Mouse (Mus musculus) stomach, embryonic 16.5 days (tissue): Measurements from ENCODE around the gene Ano6. TPM values are rescaled to one million over a fixed set of nuclear protein-coding genes. Genes with fewer than 3 reads are reported as not detected.

Experiments used
- ATAC-seq: fragments of 200-750 bp; cut with Nextera tagmentation; 2 replicates; pipeline ENCODE4 v1.8.0; 2017; ENCODE audit warnings: moderate number of reproducible peaks, moderate TSS enrichment; ENCODE audit not compliant: insufficient read depth, low FRiP score
- H3K27ac ChIP-seq: fragments of 300-500 bp; sonication (generic); 2 replicates; pipeline ENCODE4 v1.5.1; 2014; ENCODE audit warnings: low read length
- H3K27me3 ChIP-seq: fragments of 300-500 bp; sonication (generic); 2 replicates; pipeline ENCODE4 v1.6.1; 2014; ENCODE audit warnings: low read length, control low read depth, mixed read lengths; ENCODE audit not compliant: control insufficient read depth, insufficient read depth
- H3K36me3 ChIP-seq: fragments of 300-500 bp; sonication (generic); 2 replicates; pipeline ENCODE4 v1.6.1; 2014; ENCODE audit warnings: low read length; ENCODE audit not compliant: control insufficient read depth, insufficient read depth
- H3K4me1 ChIP-seq: fragments of 300-500 bp; sonication (generic); 2 replicates; pipeline ENCODE4 v1.6.1; 2014; ENCODE audit warnings: low read length, control low read depth, mixed read lengths; ENCODE audit not compliant: control insufficient read depth, insufficient read depth
- H3K4me2 ChIP-seq: fragments of 300-500 bp; sonication (generic); 2 replicates; pipeline ENCODE4 v1.6.1; 2014; ENCODE audit warnings: low read depth, low read length, mixed read lengths
- H3K4me3 ChIP-seq: fragments of 300-500 bp; sonication (generic); replicated peaks from 2 replicates; pipeline ENCODE4 v1.5.1; 2014; ENCODE audit warnings: mild to moderate bottlenecking, low read length
- H3K9ac ChIP-seq: fragments of 300-500 bp; sonication (generic); 2 replicates; pipeline ENCODE4 v1.6.1; 2014; ENCODE audit warnings: low read length
- H3K9me3 ChIP-seq: fragments of 300-500 bp; sonication (generic); replicated peaks from 2 replicates; pipeline ENCODE4 v1.6.1; 2016; ENCODE audit warnings: low read length, control low read depth; ENCODE audit not compliant: control insufficient read depth
- WGBS: fragments of 180-500 bp; shearing (Covaris S2); extraction: QIAGEN DNeasy Blood & Tissue Kit; methylation state at CpG from one replicate; pipeline ENCODE4 v1.1.7; 2014; 5-methylcytosine and 5-hydroxymethylcytosine counted together
- polyA plus RNA-seq: library from polyadenylated mRNA; unstranded; fragments of >200 nt; fragmentation: Nextera tagmentation; extraction: Ambion mirVana; gene quantifications from 2 replicates; pipeline ENCODE4 v1.2.1, GENCODE M21; 2015

Gene Ano6
- polyA plus RNA-seq, 1 experiment from 2014 or later = 41.8 TPM

DNA sequence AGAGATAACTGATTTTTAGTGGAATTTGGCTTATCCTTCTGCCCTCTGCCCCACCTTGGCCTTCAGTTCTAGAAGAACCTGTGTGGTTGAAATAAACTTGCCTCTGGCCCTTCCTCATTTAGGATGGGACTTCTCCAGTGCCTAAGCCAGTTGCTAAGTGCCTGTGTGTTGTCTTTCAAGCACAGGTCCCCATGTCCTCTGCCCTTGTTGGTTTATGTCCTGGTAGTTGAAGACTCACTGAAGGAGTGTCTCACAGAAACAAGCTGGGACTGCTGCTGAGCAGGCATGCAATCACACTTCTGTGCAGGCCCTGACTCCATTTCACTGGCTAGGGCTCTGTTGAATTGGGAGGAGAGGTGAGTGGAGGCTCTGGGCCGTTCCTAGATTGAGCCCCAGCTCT lies 46.9 kb downstream of the Ano6 start:
- 53% methylated on average over 1 of the region's 1 CpGs for WGBS
- Histone ChIP-seq H3K9me3 (no peaks in the 10 kb centered on the region), H3K4me3 (no peak overlapping the region), H3K4me2 (no peak overlapping the region), H3K27me3 (no peaks in the 10 kb centered on the region), H3K4me1 (peaks cover 34% of the 10 kb centered on the region), H3K27ac (peak overlapping the region; percentile 83), H3K9ac (no peak overlapping the region), H3K36me3 (no peaks in the 10 kb centered on the region)
- no peak for ATAC-seq

DNA sequence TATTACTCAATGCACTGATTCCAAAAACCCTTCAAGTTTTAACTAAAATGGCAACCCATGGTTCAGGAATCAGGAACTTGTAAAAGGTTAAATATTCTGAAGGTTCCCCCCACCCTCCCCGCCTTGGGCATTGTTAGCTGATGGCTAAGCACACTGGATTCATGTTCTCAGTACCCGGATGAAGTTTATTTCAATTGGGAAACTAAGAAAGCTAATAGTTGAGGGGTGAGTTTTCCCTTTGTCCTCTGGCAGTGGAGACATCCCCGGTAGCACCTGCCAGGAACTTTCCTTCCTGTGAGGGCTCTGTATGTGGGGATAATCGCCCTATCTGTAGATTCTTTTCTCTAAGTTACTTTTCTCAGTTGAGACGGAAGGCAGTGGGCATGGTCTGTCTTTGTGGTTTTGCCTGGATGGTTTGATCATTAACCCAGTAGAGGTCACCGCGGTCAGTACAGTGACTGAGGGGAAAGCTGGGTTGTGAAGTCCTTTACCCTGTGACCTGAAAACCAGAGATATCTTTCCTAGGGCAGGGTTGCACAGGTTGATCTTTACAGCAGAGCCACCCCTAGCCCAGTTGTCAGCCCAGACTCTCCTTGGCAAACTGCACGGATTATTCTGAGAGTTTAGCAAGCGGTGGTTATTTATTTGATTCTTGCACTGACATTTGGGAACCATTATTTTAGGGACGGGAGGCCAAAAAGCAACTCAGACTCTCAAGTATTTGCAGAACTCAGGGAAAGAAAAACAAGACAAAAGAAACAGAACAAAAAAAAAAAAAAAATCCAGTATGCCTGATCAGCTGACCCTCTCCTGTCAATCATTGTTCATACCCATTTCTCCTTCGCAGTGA lies 47.8 kb downstream of the Ano6 start:
- Histone ChIP-seq H3K27ac (peak overlapping the region; percentile 83), H3K9ac (no peak overlapping the region), H3K4me1 (peaks cover 34% of the 10 kb centered on the region), H3K27me3 (no peaks in the 10 kb centered on the region), H3K36me3 (no peaks in the 10 kb centered on the region), H3K4me2 (0 out of 2 replicates have a peak overlapping the region, but pooled peaks have one; percentile 9), H3K9me3 (no peaks in the 10 kb centered on the region), H3K4me3 (no peak overlapping the region)
- WGBS = 47% methylated on average over 11 of the region's 11 CpGs
- peak; percentile 84 for ATAC-seq

DNA sequence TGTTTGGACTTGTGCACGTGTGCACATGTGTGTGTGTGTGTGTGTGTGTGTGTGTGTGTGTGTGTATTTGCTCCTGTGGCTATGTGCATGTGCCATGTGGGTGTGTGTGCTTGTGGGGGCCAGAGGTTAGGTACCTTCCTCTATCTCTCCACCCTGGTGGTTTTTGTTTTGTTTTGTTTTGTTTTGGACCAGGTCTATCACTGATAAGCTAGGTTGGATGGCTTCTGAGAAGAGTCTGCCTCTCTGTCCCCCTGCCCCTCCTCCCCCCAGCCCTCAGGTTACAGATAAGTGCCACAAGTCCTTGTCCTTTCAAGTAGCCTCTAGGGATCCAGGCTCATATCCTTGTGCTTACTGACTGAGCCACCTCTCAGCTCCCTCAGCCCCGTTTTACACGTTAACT lies 49.1 kb downstream of the Ano6 start:
- Histone ChIP-seq H3K4me3 (no peak overlapping the region), H3K36me3 (no peaks in the 10 kb centered on the region), H3K27ac (no peak overlapping the region), H3K4me2 (no peak overlapping the region), H3K9me3 (no peaks in the 10 kb centered on the region), H3K4me1 (peaks cover 34% of the 10 kb centered on the region), H3K9ac (no peak overlapping the region), H3K27me3 (no peaks in the 10 kb centered on the region)
- WGBS = 63% methylated on average over 3 of the region's 3 CpGs
- ATAC-seq = no peak

DNA sequence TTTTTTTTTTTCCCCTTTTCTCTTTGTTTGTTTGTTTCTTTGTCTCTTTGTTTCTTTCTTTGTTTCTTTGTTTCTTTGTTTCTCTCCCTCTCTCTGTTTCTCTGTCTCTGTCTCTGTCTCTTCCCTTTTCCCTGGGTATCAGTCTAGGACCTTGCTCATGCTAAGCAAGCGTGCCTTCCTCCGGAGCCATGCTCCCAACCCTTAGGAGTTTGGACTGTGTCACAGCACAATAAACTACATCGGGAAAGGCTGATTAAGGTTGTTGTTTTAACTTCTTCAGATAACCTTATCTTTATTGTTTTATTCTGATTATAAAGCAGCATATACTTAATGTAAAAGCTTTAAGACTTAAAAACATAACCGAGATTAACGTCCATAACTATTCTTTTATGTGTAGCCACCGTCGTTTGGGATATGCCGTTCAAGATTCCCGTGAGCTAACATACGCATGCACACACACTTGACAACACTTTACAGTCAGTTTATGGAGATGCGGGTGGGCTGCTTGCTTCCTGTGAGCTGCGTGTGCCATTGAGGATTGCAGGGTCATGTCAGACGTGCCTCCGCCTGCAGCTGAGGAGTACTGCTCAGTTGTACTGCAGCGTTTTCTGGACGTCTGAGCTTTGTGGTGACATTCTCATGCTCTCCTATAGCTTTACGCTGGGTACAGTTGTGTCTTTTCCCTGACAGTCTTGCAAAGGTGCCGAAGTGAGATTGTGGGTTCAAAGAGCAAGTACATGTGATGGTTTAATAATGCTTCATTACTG lies 52.7 kb downstream of the Ano6 start:
- no peak overlapping the region for H3K4me3 ChIP-seq
- no peak overlapping the region for H3K9ac ChIP-seq
- H3K9me3 ChIP-seq = no peaks in the 10 kb centered on the region
- H3K4me2 ChIP-seq = no peak overlapping the region
- H3K4me1 ChIP-seq = peaks cover 8% of the 10 kb centered on the region
- H3K27me3 ChIP-seq = no peaks in the 10 kb centered on the region
- no peak for ATAC-seq
- no peaks in the 10 kb centered on the region for H3K36me3 ChIP-seq
- WGBS = 65% methylated on average over 18 of the region's 18 CpGs
- H3K27ac ChIP-seq = no peak overlapping the region

DNA sequence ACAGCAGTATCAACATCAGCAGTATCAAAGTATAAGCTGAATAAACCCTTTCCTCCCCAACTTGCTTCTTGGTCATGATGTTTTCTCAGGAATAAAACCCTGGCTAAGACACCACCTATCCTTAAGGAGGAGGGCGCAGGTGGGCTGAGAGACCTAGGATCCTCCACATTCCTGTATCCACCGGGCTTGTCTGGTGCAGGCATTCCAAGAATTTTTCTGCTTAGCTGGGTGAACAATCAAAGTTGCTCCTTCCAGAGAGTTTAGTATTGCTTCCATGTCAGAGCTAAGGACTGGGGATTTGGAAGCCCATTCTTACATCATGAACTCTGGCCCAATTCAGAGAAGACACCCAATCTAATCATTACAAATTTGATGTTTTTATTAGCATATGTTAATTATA lies 53.8 kb downstream of the Ano6 start:
- no peaks in the 10 kb centered on the region for H3K9me3 ChIP-seq
- H3K4me1 ChIP-seq = peaks cover 3% of the 10 kb centered on the region; the same call in 1 of the 2 replicates
- no peaks in the 10 kb centered on the region for H3K36me3 ChIP-seq
- no peak overlapping the region for H3K4me3 ChIP-seq
- no peaks in the 10 kb centered on the region for H3K27me3 ChIP-seq
- H3K4me2 ChIP-seq = no peak overlapping the region
- H3K9ac ChIP-seq = no peak overlapping the region
- ATAC-seq = no peak
- no peak overlapping the region for H3K27ac ChIP-seq
- WGBS = 51% methylated on average over 2 of the region's 2 CpGs

DNA sequence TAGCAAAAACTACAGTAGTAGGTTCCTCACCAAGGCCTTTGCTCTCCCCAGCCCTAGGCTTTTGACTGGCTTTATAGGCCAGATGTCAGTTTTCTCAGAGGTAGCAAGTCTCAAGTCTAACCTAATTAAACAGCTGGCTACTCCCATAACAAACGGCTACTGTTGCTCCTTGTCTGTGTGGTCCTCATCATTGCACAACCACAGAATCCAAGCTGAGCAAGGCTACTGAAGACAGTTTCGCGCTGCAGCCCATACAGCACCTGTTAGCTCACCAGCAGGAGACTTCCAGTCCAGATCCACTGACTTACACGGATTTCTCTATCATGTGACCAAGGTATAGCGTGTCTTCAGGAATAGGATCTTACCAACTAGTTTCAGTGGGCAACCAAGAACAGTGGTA lies 55.5 kb downstream of the Ano6 start:
- H3K9ac ChIP-seq = no peak overlapping the region
- no peak overlapping the region for H3K4me3 ChIP-seq
- no peaks in the 10 kb centered on the region for H3K36me3 ChIP-seq
- H3K9me3 ChIP-seq = no peaks in the 10 kb centered on the region
- H3K4me1 ChIP-seq = peaks cover 10% of the 10 kb centered on the region
- H3K27me3 ChIP-seq = no peaks in the 10 kb centered on the region
- H3K4me2 ChIP-seq = no peak overlapping the region
- H3K27ac ChIP-seq = no peak overlapping the region; the same call in 1 of the 2 replicates
- ATAC-seq = no peak
- 77% methylated on average over 5 of the region's 5 CpGs for WGBS

DNA sequence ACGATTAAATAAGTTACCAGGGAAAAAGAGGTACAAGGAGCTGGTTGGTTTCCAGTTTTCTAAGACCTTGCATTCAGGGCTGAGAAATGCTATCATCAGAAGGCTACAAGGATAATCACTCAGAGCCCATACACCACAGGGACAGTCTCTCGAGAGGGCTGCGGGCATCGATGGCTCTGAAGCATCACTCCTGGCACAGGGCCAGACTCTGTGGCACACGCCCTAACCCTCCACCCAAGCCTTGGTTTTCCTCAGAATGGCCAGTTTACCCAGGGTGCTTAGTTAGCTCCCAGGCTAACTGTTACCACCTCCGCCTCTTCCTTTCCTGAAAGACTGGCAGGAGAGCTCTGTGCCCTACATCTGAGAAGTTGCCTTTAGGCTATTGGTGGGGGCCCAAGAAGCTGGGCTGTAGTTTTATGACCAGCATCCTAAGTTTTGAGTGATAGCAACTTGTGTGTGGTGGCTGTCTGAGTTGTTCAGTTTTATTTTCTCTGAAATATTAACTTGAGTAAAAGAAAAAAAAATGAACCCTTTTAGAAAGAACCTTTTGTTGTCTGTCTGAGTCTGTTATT lies 57.9 kb downstream of the Ano6 start:
- no peak overlapping the region for H3K4me3 ChIP-seq
- no peaks in the 10 kb centered on the region for H3K9me3 ChIP-seq
- no peak overlapping the region for H3K4me2 ChIP-seq
- peak overlapping the region; percentile 4; the same call in 1 of the 2 replicates for H3K27ac ChIP-seq
- peak; percentile 66; the same call in 1 of the 2 replicates for ATAC-seq
- no peaks in the 10 kb centered on the region for H3K27me3 ChIP-seq
- 49% methylated on average over 6 of the region's 6 CpGs for WGBS
- no peaks in the 10 kb centered on the region for H3K36me3 ChIP-seq
- no peak overlapping the region for H3K9ac ChIP-seq
- H3K4me1 ChIP-seq = peaks cover 10% of the 10 kb centered on the region

DNA sequence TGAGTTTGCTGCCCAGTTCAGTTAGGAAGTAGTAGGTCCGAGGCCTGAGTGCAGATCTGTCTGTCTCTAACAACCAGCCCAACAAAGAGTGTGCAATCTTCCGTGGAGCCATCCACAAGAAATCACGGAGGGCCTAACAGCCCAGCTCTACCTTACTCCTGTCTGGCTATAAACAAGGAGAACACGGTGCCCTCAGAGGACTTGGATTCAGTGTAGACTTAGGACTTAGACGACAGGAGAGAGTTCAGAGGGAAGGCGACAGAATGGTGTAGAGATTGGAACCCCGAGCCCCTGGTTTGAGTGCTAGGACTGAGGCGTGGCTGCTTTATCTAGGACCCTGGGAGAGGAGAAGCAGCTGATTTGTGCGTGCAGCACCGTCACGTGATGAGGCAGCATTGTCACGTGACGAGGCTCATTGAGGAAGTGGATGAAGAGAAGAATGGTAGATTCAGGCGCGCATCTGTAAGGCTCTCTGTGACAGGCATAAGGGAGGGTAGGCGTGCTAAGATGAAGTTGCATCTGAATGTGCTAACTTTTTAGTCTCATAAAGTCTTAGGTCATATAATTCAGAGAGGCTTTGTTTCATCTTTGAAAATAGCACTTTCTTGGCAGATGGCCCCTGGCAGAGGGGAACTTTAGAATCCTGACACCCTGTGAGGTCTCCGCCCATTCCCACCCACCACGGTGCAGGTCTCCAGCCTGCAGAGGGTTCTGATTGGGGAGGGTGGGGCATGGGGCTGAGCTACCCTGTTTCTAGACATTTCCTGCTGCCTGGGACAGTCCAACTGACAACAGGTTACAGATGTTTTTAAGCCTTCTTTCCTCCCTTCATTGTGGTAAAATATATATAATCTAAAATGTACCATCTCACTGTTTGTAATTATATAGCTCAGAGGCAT lies 59.1 kb downstream of the Ano6 start:
- Histone ChIP-seq H3K9ac (no peak overlapping the region), H3K27me3 (no peaks in the 10 kb centered on the region), H3K4me3 (no peak overlapping the region), H3K36me3 (no peaks in the 10 kb centered on the region), H3K4me1 (peaks cover 10% of the 10 kb centered on the region), H3K4me2 (no peak overlapping the region), H3K9me3 (no peaks in the 10 kb centered on the region), H3K27ac (peak overlapping the region; percentile 20; the same call in 1 of the 2 replicates)
- 67% methylated on average over 18 of the region's 18 CpGs for WGBS
- ATAC-seq = no peak
